Mouse (Mus musculus) embryonic facial prominence, embryonic 13.5 days (tissue): Measurements from ENCODE around the gene Tmem251. TPM values are rescaled to one million over a fixed set of nuclear protein-coding genes. Genes with fewer than 3 reads are reported as not detected.

Experiments used
- ATAC-seq: fragments of 200-750 bp; cut with Nextera tagmentation; 2 replicates; pipeline ENCODE4 v1.8.0; 2017; ENCODE audit warnings: low read depth; ENCODE audit not compliant: insufficient number of reproducible peaks, insufficient read depth, low FRiP score, low TSS enrichment
- H3K27ac ChIP-seq: fragments of 300-500 bp; sonication (generic); 2 replicates; pipeline ENCODE4 v1.5.1; 2015; ENCODE audit warnings: moderate library complexity, mild to moderate bottlenecking, inconsistent platforms
- H3K27me3 ChIP-seq: fragments of 300-500 bp; sonication (generic); 2 replicates; pipeline ENCODE4 v1.6.1; 2015; ENCODE audit warnings: mild to moderate bottlenecking, inconsistent platforms
- H3K36me3 ChIP-seq: fragments of 300-500 bp; sonication (generic); 2 replicates; pipeline ENCODE4 v1.6.1; 2015; ENCODE audit warnings: mild to moderate bottlenecking, inconsistent platforms
- H3K4me1 ChIP-seq: fragments of 300-500 bp; sonication (generic); 2 replicates; pipeline ENCODE4 v1.6.1; 2015; ENCODE audit warnings: inconsistent platforms
- H3K4me2 ChIP-seq: fragments of 300-500 bp; sonication (generic); 2 replicates; pipeline ENCODE4 v1.6.1; 2015; ENCODE audit warnings: moderate library complexity, mild to moderate bottlenecking, inconsistent platforms
- H3K4me3 ChIP-seq: fragments of 300-500 bp; sonication (generic); 2 replicates; pipeline ENCODE4 v1.5.1; 2015; ENCODE audit warnings: mild to moderate bottlenecking, inconsistent platforms
- H3K9ac ChIP-seq: fragments of 300-500 bp; sonication (generic); 2 replicates; pipeline ENCODE4 v1.6.1; 2015; ENCODE audit warnings: mild to moderate bottlenecking, inconsistent platforms
- H3K9me3 ChIP-seq: fragments of 300-500 bp; sonication (generic); 2 replicates; pipeline ENCODE4 v1.6.1; 2016; ENCODE audit warnings: inconsistent platforms
- WGBS: fragments of 180-500 bp; shearing (Covaris S2); methylation state at CpG from one replicate; pipeline ENCODE4 v1.1.7; 2015; ENCODE audit warnings: mixed read lengths; 5-methylcytosine and 5-hydroxymethylcytosine counted together
- polyA plus RNA-seq: library from polyadenylated mRNA; unstranded; fragments of >200 nt; fragmentation: Nextera tagmentation; extraction: Ambion mirVana; gene quantifications from 2 replicates; pipeline ENCODE4 v1.2.1, GENCODE M21; 2015

Gene Tmem251
- polyA plus RNA-seq, 1 experiment from 2014 or later = 10.9 TPM

DNA sequence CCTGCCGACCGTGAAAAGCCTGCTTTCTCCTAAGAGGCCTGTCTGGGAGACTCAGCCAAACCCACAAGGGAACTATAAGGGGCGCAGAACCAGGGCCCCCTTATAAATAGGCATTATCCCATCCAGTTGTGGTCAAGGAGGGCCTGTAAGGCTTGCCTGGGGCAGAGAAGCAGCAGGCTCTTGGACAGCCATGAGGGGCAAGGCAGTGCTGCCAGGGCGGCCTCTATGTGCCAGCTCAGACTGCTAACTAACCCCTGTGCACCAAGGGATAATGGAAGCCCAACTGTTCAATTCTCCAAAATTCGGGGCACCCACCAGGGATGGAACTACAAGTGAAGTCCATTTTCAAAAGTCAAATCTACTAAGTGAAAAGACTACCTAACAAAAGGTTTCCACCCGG is 40.1 kb upstream of the Tmem251 start:
- no peak for ATAC-seq
- Histone ChIP-seq H3K27me3 (0 out of 2 replicates have a peak, but pooled peaks cover 2% of the 10 kb centered on the region), H3K9ac (peak overlapping the region; percentile 79), H3K9me3 (no peaks in the 10 kb centered on the region), H3K36me3 (no peaks in the 10 kb centered on the region), H3K4me1 (peaks cover 53% of the 10 kb centered on the region), H3K27ac (peak overlapping the region; percentile 62; the same call in 1 of the 2 replicates), H3K4me3 (peak overlapping the region; percentile 74), H3K4me2 (peak overlapping the region; percentile 72)
- 38% methylated on average over 6 of the region's 6 CpGs for WGBS

DNA sequence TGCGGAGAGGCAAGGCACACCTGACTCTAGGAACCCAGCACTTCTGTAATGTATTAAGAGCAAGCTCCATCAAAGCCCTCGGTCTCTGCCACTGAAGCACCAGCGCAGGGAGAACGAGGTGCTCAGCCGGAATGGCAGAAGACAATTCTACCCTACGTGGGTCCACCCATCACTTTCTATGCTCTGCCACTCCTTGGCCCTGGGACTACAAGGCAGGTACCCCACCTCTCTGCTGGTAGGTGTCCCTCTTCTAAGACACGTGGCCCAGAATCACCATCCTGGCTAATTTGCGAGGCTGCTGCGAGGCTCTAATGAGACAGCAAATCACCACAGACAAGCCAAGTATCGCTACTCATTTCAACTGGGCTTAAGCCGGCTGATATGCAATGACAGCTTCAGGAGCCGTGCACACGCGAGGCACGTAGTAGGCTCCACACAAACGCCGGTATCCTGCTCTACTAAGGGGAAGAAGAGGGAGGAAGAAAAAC is 39.6 kb upstream of the Tmem251 start:
- 0 out of 2 replicates have a peak, but pooled peaks cover 2% of the 10 kb centered on the region for H3K27me3 ChIP-seq
- peak overlapping the region; percentile 79 for H3K9ac ChIP-seq
- H3K9me3 ChIP-seq = no peaks in the 10 kb centered on the region
- no peak overlapping the region for H3K27ac ChIP-seq
- peak overlapping the region; percentile 72 for H3K4me2 ChIP-seq
- ATAC-seq = no peak
- peaks cover 48% of the 10 kb centered on the region for H3K4me1 ChIP-seq
- peak overlapping the region; percentile 74 for H3K4me3 ChIP-seq
- H3K36me3 ChIP-seq = no peaks in the 10 kb centered on the region
- 5% methylated on average over 17 of the region's 17 CpGs for WGBS

DNA sequence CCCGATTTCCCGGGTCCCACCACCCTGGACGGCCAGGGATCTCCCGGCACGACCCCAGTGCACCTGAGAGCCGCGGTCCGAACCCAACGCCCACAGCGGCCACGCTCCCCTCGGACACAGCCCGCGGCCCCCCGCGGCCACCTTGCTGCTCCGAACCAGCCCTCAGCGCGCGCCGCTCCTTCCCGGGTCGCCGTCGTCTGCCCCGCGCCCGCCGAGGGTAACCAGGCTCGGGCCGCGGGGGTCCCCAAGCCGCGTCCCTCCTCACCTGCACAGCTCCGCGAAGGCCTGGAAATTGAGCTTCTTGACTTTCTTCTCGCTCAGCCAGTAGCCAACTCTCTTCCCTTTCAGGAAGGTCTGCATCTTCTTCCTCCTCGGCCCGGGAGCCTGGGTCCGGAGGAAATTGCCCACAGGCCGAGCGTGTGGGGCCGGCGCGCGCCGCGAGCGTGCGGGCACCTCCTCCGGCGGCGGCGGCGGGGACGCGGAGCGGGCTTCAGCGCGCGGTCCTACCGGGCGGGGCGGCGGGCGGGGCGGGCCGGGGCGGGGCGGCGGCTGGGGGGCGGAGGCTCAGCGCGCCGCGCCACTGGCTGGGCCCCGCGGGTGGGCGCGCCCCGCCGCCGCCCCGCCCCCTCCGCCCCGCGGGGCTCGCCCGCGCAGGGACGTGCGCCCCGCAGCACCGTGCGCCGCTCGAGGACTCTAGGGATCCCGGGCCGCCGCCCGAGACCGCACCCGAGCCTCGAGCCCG is 38.9 kb upstream of the Tmem251 start, which contains the start of gene Itpk1:
Itpk1 (minus strand) TSS at position 474 of the 742 bp plus-strand sequence.
- Histone ChIP-seq H3K36me3 (no peaks in the 10 kb centered on the region), H3K27me3 (0 out of 2 replicates have a peak, but pooled peaks cover 2% of the 10 kb centered on the region), H3K4me1 (peaks cover 42% of the 10 kb centered on the region), H3K4me3 (peak within 1 kb of the TSS; percentile 74), H3K9ac (peak within 1 kb of the TSS; percentile 82), H3K27ac (peak within 1 kb of the TSS; percentile 85), H3K9me3 (no peaks in the 10 kb centered on the region), H3K4me2 (peak within 1 kb of the TSS; percentile 72)
- WGBS = under 1% methylated on average over 91 of the region's 105 CpGs
- peak; percentile 84 for ATAC-seq

DNA sequence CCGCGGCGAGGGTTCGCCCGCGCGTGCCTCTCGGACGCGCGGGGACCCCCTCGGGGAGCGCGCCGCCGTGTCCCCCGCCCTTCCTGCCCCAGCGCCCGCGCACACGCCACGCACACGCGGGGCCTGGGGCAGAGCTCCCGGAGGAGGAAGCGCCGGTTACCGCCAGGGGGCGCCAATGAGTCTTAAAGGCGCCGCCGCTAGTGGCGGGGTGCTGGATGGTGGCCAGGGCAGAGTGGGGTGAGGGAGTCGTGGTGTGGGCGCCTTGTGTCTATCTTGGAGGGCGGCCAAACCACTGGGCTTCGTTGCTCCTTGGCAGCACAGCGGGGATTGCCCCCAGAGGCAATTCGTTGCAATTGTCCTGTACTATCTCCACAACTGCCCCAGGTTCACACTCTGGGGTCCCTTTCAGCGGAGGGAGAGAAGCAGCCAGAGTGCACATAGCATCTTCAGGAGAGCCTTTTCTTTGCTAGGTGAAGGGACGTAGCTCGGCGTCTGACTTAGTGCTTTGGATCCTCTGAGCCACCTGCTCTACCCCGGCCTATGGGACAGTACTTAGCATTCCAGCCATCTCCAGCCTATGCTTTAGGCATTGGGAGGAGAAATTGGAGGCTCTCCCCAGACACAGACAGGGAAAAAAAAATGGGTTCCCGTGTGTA is 38.2 kb upstream of the Tmem251 start:
- 2% methylated on average over 44 of the region's 45 CpGs for WGBS
- Histone ChIP-seq H3K4me2 (peak overlapping the region; percentile 72), H3K36me3 (no peaks in the 10 kb centered on the region), H3K27ac (peak overlapping the region; percentile 85), H3K9me3 (no peaks in the 10 kb centered on the region), H3K4me3 (peak overlapping the region; percentile 74), H3K4me1 (peaks cover 36% of the 10 kb centered on the region), H3K9ac (peak overlapping the region; percentile 82), H3K27me3 (0 out of 2 replicates have a peak, but pooled peaks cover 2% of the 10 kb centered on the region)
- ATAC-seq = peak; percentile 66

DNA sequence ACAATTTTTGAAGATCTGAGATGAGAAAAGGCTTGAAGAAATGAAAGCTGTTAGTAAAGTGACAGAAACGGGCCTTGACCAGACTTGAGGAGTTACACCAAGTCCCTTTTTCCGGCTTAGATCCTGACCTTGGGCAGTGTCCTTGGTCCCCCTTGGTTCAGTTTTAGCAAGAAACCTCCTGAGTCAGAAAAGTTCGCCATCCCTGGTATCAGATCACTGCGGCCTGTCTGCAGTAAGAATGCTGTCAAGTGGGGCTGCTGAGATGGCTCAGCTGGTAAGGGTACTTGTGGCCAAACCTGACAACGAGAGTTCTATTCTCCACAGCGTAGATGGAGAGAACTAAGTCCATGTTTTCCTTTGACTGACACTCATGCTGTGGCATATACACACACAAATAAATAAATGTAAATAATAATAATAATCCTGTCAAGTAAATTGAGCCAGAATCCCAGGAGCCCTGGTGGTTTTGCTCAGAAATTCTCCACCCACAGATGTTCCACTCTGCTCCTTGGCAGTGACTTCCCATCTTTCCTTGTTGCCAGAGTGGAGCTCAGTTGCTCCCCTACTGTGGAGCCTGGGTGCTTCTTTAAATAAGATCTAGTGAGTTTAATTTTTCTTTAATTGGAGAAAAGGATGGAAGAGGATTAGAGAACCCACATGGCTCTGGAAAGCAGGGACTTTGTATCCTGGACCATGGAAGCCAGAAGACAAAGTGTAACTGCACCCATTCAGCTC is 37.5 kb upstream of the Tmem251 start:
- ATAC-seq = no peak
- WGBS = 69% methylated on average over 6 of the region's 6 CpGs
- Histone ChIP-seq H3K27me3 (0 out of 2 replicates have a peak, but pooled peaks cover 2% of the 10 kb centered on the region), H3K9ac (peak overlapping the region; percentile 82; the same call in 1 of the 2 replicates), H3K4me1 (peaks cover 33% of the 10 kb centered on the region), H3K4me2 (peak overlapping the region; percentile 72), H3K9me3 (no peaks in the 10 kb centered on the region), H3K4me3 (no peak overlapping the region; the same call in 1 of the 2 replicates), H3K36me3 (no peaks in the 10 kb centered on the region), H3K27ac (no peak overlapping the region)

DNA sequence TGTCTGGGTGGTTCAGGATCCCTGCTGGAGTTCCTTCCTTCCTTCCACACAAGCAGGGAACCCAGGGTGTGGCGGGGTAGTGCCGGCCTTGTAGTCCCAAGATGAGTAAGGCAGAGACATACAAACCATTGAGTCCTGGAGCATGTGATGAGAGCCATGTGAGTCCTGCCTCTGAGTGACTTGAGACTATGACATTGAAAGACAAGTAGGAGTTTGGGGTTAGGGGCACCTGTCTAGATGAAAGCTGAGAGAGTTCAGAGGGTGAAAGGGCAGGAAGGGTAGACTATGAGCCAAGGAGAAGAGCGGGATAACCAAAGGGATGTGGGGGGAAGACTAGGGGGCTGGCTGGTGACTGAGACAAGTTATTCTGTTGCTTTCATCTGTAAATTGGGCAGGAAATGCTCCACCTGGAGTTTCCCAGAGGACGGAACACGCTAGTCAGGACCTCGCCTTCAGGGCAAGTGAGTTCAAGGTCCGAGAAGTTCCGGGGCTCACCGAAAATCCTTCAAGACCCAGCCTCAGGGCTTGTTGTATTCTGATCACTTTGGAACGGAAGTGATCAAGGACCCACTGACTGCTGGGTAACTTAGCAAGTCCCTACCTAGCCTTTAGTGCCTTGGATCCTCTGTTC is 36.6 kb upstream of the Tmem251 start:
- 0 out of 2 replicates have a peak, but pooled peaks cover 2% of the 10 kb centered on the region for H3K27me3 ChIP-seq
- 69% methylated on average over 10 of the region's 10 CpGs for WGBS
- no peak overlapping the region for H3K4me2 ChIP-seq
- H3K27ac ChIP-seq = no peak overlapping the region
- no peak overlapping the region for H3K9ac ChIP-seq
- H3K9me3 ChIP-seq = no peaks in the 10 kb centered on the region
- peaks cover 32% of the 10 kb centered on the region for H3K4me1 ChIP-seq
- H3K4me3 ChIP-seq = no peak overlapping the region
- no peak for ATAC-seq
- H3K36me3 ChIP-seq = no peaks in the 10 kb centered on the region

DNA sequence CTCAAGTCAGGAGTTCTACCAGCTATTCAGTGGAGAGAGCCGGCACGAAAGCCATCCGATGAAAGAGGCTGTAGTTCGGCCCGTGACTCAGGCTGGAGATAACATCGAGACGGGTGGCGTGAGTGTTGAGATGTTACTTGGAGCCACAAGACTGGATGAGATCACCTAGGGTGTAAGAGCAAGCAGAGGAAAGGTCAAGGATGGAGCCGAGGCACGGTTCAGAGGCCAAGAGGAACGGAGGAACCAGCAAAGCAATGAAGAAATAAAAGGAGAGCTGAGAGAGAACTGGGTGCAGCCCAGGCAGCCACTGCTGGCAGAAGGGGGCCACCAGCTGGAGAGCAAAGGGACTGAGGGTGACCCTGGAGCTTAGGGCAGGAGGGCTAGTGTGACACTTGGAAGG is 35.3 kb upstream of the Tmem251 start:
- Histone ChIP-seq H3K27me3 (0 out of 2 replicates have a peak, but pooled peaks cover 2% of the 10 kb centered on the region), H3K4me1 (peaks cover 19% of the 10 kb centered on the region), H3K9me3 (no peaks in the 10 kb centered on the region), H3K9ac (no peak overlapping the region), H3K4me3 (no peak overlapping the region), H3K36me3 (no peaks in the 10 kb centered on the region), H3K27ac (no peak overlapping the region), H3K4me2 (no peak overlapping the region)
- 85% methylated on average over 11 of the region's 11 CpGs for WGBS
- ATAC-seq = no peak

DNA sequence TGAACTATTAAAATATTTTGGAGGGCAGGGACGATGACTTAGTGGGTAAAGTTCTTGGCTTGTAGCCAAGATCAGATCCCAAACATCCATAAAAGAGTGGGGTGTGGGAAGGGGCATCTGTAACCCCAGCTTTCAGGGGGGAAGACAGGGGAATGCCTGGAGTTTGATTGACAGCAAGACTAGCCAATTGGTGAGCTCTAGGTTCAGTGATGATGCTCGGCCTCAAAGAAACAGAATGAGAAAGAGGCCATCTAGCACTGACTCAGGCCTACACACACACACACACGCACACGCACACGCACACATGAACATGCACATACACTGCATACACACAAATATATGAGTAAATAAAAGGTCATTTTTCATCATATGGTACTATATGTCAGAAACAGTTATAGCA is 33.7 kb upstream of the Tmem251 start:
- WGBS = 82% methylated on average over 5 of the region's 5 CpGs
- Histone ChIP-seq H3K9ac (no peak overlapping the region), H3K4me2 (no peak overlapping the region), H3K9me3 (no peaks in the 10 kb centered on the region), H3K36me3 (no peaks in the 10 kb centered on the region), H3K27ac (no peak overlapping the region), H3K27me3 (0 out of 2 replicates have a peak, but pooled peaks cover 2% of the 10 kb centered on the region), H3K4me3 (no peak overlapping the region), H3K4me1 (peaks cover 10% of the 10 kb centered on the region)
- ATAC-seq = no peak

DNA sequence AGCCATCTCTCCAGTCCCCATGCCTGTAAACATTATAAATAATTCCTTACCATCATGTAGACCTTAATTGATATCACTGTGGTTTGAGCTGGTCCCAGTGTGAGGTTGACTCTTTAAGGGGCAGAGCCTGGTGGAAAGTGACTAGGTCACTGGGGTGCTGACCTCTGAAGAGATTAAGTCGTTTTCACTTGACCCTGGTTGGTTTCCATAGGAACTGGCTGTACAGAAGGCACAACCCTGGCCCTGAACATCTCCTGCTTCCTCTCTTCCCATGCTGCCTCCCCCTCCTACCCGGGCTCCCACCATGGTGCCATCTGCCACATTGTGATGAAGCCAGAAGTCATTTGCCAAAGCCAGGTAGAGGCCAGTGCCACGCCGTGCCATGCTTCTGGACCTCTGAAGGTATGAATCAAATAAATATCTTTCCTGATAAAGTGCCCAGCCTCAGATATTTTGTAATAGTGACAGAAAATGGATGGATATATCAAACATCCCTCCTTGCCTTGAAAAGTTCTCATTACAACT is 32.6 kb upstream of the Tmem251 start:
- ATAC-seq = no peak
- H3K27me3 ChIP-seq = 0 out of 2 replicates have a peak, but pooled peaks cover 2% of the 10 kb centered on the region
- peaks cover 2% of the 10 kb centered on the region; the same call in 1 of the 2 replicates for H3K4me1 ChIP-seq
- 56% methylated on average over 4 of the region's 4 CpGs for WGBS
- no peaks in the 10 kb centered on the region for H3K36me3 ChIP-seq
- H3K4me3 ChIP-seq = no peak overlapping the region
- no peak overlapping the region for H3K9ac ChIP-seq
- no peak overlapping the region for H3K27ac ChIP-seq
- no peaks in the 10 kb centered on the region for H3K9me3 ChIP-seq
- H3K4me2 ChIP-seq = no peak overlapping the region

DNA sequence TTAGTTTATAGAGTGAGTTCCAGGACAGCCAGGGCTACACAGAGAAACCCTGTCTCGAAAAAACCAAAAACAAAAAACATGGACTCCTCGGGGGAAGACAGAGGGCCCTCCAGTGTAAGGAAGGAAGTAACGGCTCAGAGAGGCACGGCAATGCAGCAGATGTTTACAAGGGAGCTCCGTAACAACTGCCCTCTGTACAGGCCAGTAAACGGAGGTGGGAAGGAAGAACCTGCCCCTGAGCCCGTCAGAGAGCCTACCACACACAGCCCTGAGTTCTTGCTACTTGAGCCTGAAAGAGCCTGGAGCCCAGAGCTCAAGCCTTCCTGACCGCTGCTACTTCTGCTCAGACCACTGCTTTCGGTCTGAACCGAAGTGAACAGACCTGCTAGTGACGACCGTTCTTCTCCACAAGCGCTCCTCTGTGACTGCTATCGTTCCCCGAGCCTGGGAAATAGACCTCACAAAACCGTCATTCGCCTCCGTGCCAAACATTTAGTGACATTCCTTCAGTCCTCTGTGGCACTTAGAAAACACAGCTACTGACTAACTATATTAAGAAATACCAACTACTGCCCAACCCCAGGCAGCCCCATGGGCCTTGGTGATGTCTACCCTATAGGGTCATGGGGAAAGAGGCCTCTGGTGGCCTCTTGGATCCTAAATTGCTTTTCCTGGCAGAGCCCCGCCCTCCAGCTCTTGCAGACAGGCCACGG is 30.3 kb upstream of the Tmem251 start:
- Histone ChIP-seq H3K27ac (no peak overlapping the region), H3K4me2 (no peak overlapping the region), H3K4me3 (no peak overlapping the region), H3K4me1 (no peaks in the 10 kb centered on the region), H3K27me3 (no peaks in the 10 kb centered on the region), H3K9ac (no peak overlapping the region), H3K9me3 (no peaks in the 10 kb centered on the region), H3K36me3 (no peaks in the 10 kb centered on the region)
- 64% methylated on average over 20 of the region's 20 CpGs for WGBS
- ATAC-seq = no peak
